Mouse (Mus musculus) forebrain, embryonic 15.5 days (tissue): ENCODE results near the gene Slitrk1. TPM values are rescaled to one million over a fixed set of nuclear protein-coding genes. Genes with fewer than 3 reads are reported as not detected.

ENCODE experiments used
- ATAC-seq: fragments of 200-750 bp; cut with Nextera tagmentation; replicated peaks from 2 replicates; pipeline ENCODE4 v1.8.0; 2017; ENCODE audit warnings: mild to moderate bottlenecking, moderate TSS enrichment, moderate library complexity
- H3K27ac ChIP-seq: fragments of 300-500 bp; sonication (generic); replicated peaks from 2 replicates; pipeline ENCODE4 v1.5.1; 2015; ENCODE audit warnings: mild to moderate bottlenecking, inconsistent platforms
- H3K27me3 ChIP-seq: fragments of 300-500 bp; sonication (generic); 2 replicates; pipeline ENCODE4 v1.6.1; 2015; ENCODE audit warnings: inconsistent platforms
- H3K36me3 ChIP-seq: fragments of 300-500 bp; sonication (generic); 2 replicates; pipeline ENCODE4 v1.6.1; 2015; ENCODE audit warnings: mild to moderate bottlenecking, inconsistent platforms
- H3K4me1 ChIP-seq: fragments of 300-500 bp; sonication (generic); 2 replicates; pipeline ENCODE4 v1.6.1; 2015; ENCODE audit warnings: inconsistent platforms
- H3K4me2 ChIP-seq: fragments of 300-500 bp; sonication (generic); replicated peaks from 2 replicates; pipeline ENCODE4 v1.6.1; 2015; ENCODE audit warnings: mild to moderate bottlenecking, inconsistent platforms
- H3K4me3 ChIP-seq: fragments of 300-500 bp; sonication (generic); 2 replicates; pipeline ENCODE4 v1.5.1; 2015; ENCODE audit warnings: mild to moderate bottlenecking, inconsistent platforms
- H3K9ac ChIP-seq: fragments of 300-500 bp; sonication (generic); replicated peaks from 2 replicates; pipeline ENCODE4 v1.6.1; 2015; ENCODE audit warnings: mild to moderate bottlenecking, inconsistent platforms
- H3K9me3 ChIP-seq: fragments of 300-500 bp; sonication (generic); 2 replicates; pipeline ENCODE4 v1.6.1; 2016; ENCODE audit warnings: inconsistent platforms
- WGBS: fragments of 180-500 bp; shearing (Covaris S2); methylation state at CpG from one replicate; pipeline ENCODE4 v1.1.7; 2015; ENCODE audit warnings: mixed read lengths; 5-methylcytosine and 5-hydroxymethylcytosine counted together
- polyA plus RNA-seq: library from polyadenylated mRNA; unstranded; fragments of >200 nt; fragmentation: Nextera tagmentation; extraction: Ambion mirVana; gene quantifications from 2 replicates; pipeline ENCODE4 v1.2.1, GENCODE M21; 2015

The Slitrk1 gene
- 19.4 and 22.7 TPM in 2 replicates for polyA plus RNA-seq

DNA sequence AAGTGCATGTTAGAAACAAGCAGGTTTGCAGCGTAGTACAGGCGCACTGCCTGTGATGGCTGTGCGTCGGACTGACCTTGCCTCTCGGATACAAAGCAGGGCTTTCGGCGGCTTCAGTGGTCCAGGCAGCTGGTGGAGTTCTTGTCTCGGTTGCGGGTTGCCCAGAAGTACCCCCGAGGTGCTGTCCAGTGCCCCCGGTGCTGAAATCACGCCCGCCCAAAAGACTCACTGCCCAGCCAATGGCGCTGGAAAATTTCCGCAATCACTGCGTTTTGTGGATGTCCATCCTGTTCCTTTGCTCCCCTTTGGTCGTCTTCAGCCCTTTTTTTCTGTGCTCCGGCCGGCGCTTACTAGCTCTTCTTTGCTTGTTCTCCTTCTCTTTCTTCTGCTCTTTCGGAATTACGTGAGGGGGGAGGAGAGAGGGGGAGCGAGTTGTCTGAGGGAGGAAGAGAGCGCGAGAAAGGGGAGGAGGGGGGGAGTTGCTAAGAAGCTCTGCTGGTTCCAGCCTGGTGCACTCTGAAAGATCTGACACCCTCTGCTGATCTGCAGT, at the start of gene Slitrk1:
Slitrk1 (minus strand) TSS at position 445 of the 550 bp plus-strand sequence.
- peak; percentile 89 for ATAC-seq
- under 1% methylated on average over 25 of the region's 25 CpGs for WGBS
- H3K9me3 ChIP-seq: no peaks in the 10 kb centered on the region; the same call in 1 of the 2 replicates
- peak within 1 kb of the TSS; percentile 72 for H3K4me3 ChIP-seq
- H3K4me1 ChIP-seq: peaks cover 31% of the 10 kb centered on the region
- peak within 1 kb of the TSS; percentile 85 for H3K4me2 ChIP-seq
- no peaks in the 10 kb centered on the region for H3K36me3 ChIP-seq
- H3K27ac ChIP-seq: peak within 1 kb of the TSS; percentile 91
- H3K9ac ChIP-seq: peak within 1 kb of the TSS; percentile 82
- no peaks in the 10 kb centered on the region for H3K27me3 ChIP-seq

DNA sequence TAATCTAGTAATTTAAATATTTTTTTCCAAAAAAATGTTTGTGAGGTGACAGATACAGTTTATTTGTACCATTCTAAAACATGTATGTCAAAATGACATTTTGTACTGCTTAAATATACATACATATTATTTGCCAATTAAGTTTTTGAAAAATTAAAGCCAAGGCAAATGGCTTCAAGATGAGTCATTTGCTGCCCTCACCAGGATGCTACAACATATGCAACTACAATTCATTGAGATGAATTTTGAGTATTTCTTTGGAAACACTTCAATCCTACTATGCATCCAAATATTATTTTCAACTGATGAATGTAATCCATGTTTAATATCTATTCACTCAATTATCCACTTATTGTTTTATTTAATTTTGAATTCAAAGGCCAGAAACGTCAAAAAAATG, 21.8 kb upstream of the Slitrk1 start:
- Histone ChIP-seq H3K4me3 (no peak overlapping the region), H3K4me1 (no peaks in the 10 kb centered on the region), H3K4me2 (no peak overlapping the region), H3K9ac (no peak overlapping the region), H3K27me3 (no peaks in the 10 kb centered on the region), H3K9me3 (no peaks in the 10 kb centered on the region), H3K36me3 (no peaks in the 10 kb centered on the region), H3K27ac (no peak overlapping the region)
- WGBS: 84% methylated on average over 1 of the region's 1 CpGs
- no peak for ATAC-seq

DNA sequence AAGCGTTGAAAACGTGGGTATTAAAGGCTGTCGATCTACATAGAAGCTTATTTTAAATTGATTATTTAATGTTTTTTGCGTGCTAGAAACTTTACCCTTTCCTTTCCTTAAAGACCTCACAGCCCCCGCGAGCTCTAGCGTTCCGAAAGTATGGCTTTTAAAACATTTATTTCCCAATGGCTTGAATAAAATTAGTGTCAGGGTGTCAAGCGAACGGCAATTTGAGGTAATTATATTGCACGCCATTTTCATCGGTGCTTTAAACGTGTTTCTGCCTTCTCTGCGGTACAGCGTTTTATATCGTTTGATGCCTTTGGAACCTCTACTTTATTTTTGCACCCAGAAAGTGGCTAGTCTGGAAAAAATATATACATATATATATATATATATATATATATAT, 378 bp upstream of the Slitrk1 start:
- H3K4me2 ChIP-seq: peak overlapping the region; percentile 85
- peak overlapping the region; percentile 91 for H3K27ac ChIP-seq
- no peak for ATAC-seq
- H3K9me3 ChIP-seq: no peaks in the 10 kb centered on the region; the same call in 1 of the 2 replicates
- H3K9ac ChIP-seq: peak overlapping the region; percentile 82
- H3K36me3 ChIP-seq: no peaks in the 10 kb centered on the region
- H3K4me1 ChIP-seq: peaks cover 27% of the 10 kb centered on the region
- H3K4me3 ChIP-seq: peak overlapping the region; percentile 72
- WGBS: 5% methylated on average over 16 of the region's 16 CpGs
- H3K27me3 ChIP-seq: no peaks in the 10 kb centered on the region

DNA sequence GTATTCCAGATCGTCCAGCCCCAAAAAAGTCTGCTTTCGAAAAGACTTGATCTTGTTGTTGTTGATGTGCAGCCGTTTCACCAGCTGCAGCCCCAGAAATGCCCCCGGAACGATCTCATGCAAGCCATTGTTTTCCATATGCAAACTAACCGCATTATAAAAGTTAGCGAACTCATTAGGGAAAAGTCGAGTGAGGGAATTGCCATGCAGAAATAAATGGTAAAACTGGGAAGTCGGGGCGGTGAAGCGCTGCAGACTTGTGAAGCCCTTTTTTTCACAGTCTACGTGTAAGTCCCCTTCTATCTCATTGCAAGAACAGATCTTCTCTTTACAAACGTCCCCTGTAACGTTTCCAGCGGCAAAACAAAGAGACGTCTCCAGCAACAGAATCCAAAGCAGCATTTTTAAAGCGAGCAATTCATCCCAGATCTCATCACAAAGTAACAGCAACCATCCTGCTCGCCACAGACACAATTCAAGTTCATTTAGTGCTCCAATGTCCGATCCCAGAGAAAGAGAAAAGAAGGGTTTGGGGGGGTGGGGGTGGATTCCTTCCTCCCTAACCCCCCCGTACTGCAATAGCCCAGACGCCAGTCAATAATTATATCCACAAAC, 975 bp downstream of the Slitrk1 start:
- H3K4me1 ChIP-seq: peaks cover 31% of the 10 kb centered on the region
- peak overlapping the region; percentile 82 for H3K9ac ChIP-seq
- no peaks in the 10 kb centered on the region for H3K36me3 ChIP-seq
- H3K27me3 ChIP-seq: no peaks in the 10 kb centered on the region
- H3K27ac ChIP-seq: peak overlapping the region; percentile 91
- H3K4me2 ChIP-seq: peak overlapping the region; percentile 85
- no peaks in the 10 kb centered on the region; the same call in 1 of the 2 replicates for H3K9me3 ChIP-seq
- ATAC-seq: no peak
- H3K4me3 ChIP-seq: peak overlapping the region; percentile 72
- WGBS: under 1% methylated on average over 21 of the region's 21 CpGs

DNA sequence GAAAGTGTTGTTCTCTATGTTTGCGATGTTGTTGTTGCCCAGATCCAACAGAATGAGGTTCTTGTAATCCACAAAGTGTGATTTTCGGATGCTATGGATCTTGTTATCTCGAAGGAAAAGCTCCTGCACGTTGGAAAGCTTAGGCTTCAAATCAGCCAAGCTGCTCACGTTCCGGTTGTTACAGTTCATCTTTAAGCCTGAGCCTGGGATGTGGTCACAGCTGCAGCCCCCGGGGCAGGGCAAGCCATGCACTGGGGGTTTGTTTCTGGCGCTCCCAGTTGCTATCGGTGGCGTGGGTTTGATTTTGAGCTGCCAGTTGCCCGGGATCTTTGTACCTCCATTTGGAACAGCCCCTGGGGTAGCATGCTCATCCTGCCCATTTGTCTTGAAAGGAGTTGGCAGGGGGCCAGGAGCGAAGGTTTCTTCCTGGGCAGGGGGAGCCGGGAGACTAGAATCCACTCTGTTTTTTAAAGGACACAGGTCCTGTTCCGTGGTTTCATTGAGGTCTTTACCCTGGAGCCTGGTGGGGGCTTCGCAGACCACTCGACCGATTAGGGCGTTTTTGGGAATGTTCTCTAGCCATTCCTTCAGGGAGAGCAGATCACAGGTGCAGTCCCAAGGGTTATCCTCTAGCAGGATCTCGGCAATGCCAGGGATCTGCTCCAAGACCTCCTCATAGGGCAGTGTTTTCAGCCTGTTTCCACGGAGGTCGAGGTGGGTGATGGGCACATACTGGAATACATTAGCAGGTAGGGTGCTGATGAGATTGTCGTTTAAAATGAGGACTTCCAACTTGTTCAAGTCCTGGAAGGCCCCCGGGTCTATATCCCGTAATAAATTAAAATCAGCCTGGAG, 1.7 kb downstream of the Slitrk1 start:
- peak overlapping the region; percentile 91 for H3K27ac ChIP-seq
- no peaks in the 10 kb centered on the region for H3K36me3 ChIP-seq
- peak overlapping the region; percentile 82 for H3K9ac ChIP-seq
- peak overlapping the region; percentile 85 for H3K4me2 ChIP-seq
- no peaks in the 10 kb centered on the region for H3K27me3 ChIP-seq
- peaks cover 31% of the 10 kb centered on the region for H3K4me1 ChIP-seq
- H3K4me3 ChIP-seq: peak overlapping the region; percentile 72
- peak; percentile 11 for ATAC-seq
- under 1% methylated on average over 24 of the region's 24 CpGs for WGBS
- no peaks in the 10 kb centered on the region; the same call in 1 of the 2 replicates for H3K9me3 ChIP-seq

DNA sequence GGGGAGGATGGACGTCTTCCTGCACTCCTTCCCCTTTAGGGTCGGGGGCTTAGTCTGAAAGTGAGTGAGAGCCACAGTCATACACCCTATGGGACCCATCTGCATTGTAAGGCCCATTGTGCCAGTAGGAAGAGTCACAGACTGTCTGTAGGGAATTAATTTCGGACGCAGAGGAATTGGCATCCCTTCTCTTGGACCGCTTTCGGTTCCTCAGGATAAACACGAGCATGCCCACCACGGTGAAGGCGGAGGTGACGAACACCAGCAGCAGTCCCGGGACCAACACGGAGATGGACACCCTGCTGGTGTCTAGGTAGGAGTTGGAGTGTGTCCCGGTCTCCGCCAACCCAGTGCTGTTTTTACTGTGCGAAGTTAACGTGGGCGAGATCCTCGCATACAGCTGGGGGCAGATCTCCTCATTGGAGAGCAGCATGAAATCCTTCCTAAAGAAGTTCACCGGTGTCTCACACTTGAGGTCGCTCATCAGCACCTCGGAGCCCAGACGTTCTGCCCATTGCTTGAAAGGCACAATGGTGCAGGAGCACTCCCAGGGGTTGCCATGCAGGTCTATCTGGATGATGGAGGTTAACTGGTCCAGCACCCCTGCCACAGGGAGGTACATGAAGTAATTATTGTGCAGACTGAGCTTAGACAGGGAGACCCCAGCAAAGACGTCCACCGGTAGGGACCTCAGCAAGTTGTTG, 2.7 kb downstream of the Slitrk1 start:
- Histone ChIP-seq H3K4me2 (peak overlapping the region; percentile 85), H3K9me3 (no peaks in the 10 kb centered on the region; the same call in 1 of the 2 replicates), H3K9ac (peak overlapping the region; percentile 82), H3K27ac (peak overlapping the region; percentile 91), H3K36me3 (no peaks in the 10 kb centered on the region), H3K27me3 (no peaks in the 10 kb centered on the region), H3K4me3 (peak overlapping the region; percentile 72), H3K4me1 (peaks cover 31% of the 10 kb centered on the region)
- peak; percentile 27 for ATAC-seq
- 1% methylated on average over 24 of the region's 24 CpGs for WGBS

DNA sequence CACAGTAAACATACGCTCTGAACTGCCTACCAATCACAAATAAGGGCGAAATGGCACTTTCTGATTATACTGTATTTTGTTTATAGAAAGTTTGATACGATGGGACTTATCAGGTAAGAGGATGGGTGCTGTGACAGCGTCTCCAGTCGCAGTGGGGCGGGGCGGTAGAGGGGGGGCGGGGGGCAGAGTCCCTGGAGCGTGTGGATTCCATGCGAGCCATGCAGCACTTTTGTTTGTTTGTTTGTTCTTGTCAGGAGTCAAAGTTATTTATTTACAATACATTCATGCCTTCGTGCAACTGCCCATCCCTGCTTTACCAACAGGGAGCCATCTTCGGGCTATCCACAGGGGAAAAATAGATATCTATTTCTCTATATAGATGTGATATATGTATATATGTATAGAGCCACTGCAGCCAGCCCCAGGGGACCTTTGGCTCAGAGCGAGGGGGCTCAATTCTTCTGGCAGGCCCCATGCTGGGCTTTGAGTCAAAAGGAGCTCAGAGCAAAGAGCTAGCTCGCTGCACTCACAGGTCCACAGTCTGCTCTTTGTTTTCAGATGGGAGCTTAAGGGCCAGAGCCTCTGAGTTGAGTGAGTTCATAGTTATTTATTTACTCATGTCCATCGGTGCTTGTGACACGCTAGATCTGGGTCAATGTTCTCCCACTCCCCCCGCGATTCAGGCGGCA, 3.4 kb downstream of the Slitrk1 start:
- Histone ChIP-seq H3K4me3 (peak overlapping the region; percentile 72), H3K27me3 (no peaks in the 10 kb centered on the region)

DNA sequence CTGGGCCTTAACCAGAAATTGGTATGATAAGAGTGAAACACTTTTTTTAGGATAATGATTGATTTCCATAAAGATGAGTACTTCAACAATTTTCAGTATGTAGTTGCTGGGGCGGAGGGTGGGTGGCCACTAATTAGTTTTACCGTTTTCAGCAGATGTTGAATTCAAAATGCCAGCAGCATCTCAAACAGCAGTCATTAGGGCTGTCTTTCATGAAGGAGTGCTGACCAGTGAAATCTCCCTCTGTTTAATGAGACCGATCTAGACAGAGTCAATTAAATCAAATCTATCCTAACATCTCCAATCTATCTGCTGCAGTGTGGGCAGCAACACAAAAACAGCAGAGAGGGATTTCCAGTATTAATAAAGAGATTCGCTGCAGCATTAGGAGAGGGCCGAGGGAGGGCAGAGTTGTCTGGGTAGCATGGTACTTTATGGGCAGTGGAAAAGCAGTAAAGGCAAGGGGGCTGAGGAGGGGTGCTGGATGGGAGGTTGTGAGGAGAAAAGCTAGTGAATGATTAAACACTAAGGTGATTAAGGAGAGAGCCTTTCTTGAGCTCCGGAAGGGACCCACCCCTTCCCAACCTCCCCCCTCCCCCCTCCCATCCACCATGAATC, 4.5 kb downstream of the Slitrk1 start:
- H3K4me1 ChIP-seq: peaks cover 31% of the 10 kb centered on the region
- H3K9me3 ChIP-seq: no peaks in the 10 kb centered on the region
- H3K9ac ChIP-seq: peak overlapping the region; percentile 38
- H3K27me3 ChIP-seq: no peaks in the 10 kb centered on the region
- H3K4me3 ChIP-seq: peak overlapping the region; percentile 32
- H3K27ac ChIP-seq: no peak overlapping the region
- no peak for ATAC-seq
- H3K36me3 ChIP-seq: no peaks in the 10 kb centered on the region
- 4% methylated on average over 6 of the region's 6 CpGs for WGBS
- H3K4me2 ChIP-seq: peak overlapping the region; percentile 85

More for the DNA sequence above, 3.4 kb downstream of the Slitrk1 start:
- H3K27ac ChIP-seq: no peak overlapping the region
- no peaks in the 10 kb centered on the region for H3K36me3 ChIP-seq
- 2% methylated on average over 19 of the region's 19 CpGs for WGBS
- peak overlapping the region; percentile 82 for H3K9ac ChIP-seq
- no peaks in the 10 kb centered on the region for H3K9me3 ChIP-seq
- H3K4me2 ChIP-seq: peak overlapping the region; percentile 85
- peaks cover 31% of the 10 kb centered on the region for H3K4me1 ChIP-seq
- ATAC-seq: peak; percentile 5; the same call in 1 of the 2 replicates

DNA sequence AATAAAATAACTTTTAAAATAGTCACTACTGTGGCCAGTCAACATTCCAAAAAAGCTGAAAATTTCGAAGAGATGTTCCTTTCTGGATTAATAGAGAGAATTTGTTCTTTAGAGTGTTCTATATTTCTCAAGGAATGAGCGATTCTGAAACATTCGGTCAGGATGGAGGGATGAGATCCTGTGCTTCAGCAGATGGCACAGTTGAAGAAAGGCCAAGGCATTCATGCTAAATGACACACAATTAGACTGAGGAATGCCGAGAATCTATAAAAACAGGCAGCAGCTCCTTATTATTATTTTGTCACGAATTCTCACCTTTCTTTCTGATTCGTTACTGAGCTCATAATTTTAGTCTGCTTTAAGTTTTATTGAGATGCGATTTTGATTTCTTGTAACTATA, 15.4 kb downstream of the Slitrk1 start:
- 60% methylated on average over 7 of the region's 7 CpGs for WGBS

DNA sequence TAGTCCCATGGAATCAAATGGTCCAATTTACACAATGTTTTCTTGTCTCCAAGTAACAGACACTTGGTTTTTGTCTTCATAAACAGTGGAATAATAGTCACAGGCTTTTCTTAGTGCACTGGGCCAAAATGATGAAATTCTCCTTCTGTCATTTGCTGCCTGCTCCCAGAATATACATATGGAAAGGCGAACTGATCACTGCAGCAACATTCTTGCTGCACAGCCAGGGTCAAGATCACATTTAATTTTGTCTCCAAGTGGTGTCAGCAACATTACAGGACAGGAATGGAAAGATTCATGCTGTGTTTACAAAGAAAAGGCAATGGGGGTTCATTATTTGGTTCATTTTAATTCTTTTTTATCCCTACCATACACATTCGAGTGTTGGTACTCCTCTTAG, 18.5 kb downstream of the Slitrk1 start:
- no peak for ATAC-seq

More for the DNA sequence above, 15.4 kb downstream of the Slitrk1 start:
- H3K4me2 ChIP-seq: no peak overlapping the region
- H3K4me1 ChIP-seq: peaks cover 3% of the 10 kb centered on the region; the same call in 1 of the 2 replicates
- no peak for ATAC-seq
- no peak overlapping the region for H3K4me3 ChIP-seq
- no peaks in the 10 kb centered on the region for H3K36me3 ChIP-seq
- no peak overlapping the region for H3K9ac ChIP-seq
- H3K27me3 ChIP-seq: no peaks in the 10 kb centered on the region
- no peaks in the 10 kb centered on the region for H3K9me3 ChIP-seq
- H3K27ac ChIP-seq: no peak overlapping the region

DNA sequence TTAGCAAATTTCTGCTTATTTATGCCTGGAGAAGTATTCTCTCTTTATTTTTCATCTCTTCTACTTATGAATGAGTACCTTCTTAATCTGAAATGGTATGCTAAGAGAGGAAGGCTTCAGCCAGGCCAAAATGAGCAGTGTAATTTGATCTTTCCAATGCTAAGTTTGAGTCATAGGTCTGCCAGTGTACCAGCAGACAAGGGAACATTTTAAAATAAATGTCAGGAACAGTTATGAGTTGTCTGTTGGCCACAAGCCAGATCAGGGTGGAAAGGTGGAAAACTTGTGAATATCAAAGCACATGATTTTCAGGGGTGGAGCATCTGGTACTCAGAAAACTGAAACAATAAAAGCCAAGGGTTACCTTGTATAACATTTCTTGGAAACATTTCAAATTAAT, 46.1 kb downstream of the Slitrk1 start:
- H3K27me3 ChIP-seq: no peaks in the 10 kb centered on the region
- ATAC-seq: no peak
- no peak overlapping the region for H3K27ac ChIP-seq
- H3K9me3 ChIP-seq: no peaks in the 10 kb centered on the region
- H3K9ac ChIP-seq: no peak overlapping the region
- H3K4me1 ChIP-seq: no peaks in the 10 kb centered on the region
- H3K4me3 ChIP-seq: no peak overlapping the region
- no peaks in the 10 kb centered on the region for H3K36me3 ChIP-seq
- no peak overlapping the region for H3K4me2 ChIP-seq

More for the DNA sequence above, 18.5 kb downstream of the Slitrk1 start:
- Histone ChIP-seq H3K9me3 (no peaks in the 10 kb centered on the region), H3K27me3 (no peaks in the 10 kb centered on the region), H3K4me3 (no peak overlapping the region), H3K27ac (no peak overlapping the region), H3K9ac (no peak overlapping the region), H3K4me1 (peaks cover 3% of the 10 kb centered on the region; the same call in 1 of the 2 replicates), H3K36me3 (no peaks in the 10 kb centered on the region), H3K4me2 (no peak overlapping the region)
- WGBS: 40% methylated on average over 2 of the region's 2 CpGs
